ENCODE assay signal across 8 mouse cellular contexts in the genomic region with DNA sequence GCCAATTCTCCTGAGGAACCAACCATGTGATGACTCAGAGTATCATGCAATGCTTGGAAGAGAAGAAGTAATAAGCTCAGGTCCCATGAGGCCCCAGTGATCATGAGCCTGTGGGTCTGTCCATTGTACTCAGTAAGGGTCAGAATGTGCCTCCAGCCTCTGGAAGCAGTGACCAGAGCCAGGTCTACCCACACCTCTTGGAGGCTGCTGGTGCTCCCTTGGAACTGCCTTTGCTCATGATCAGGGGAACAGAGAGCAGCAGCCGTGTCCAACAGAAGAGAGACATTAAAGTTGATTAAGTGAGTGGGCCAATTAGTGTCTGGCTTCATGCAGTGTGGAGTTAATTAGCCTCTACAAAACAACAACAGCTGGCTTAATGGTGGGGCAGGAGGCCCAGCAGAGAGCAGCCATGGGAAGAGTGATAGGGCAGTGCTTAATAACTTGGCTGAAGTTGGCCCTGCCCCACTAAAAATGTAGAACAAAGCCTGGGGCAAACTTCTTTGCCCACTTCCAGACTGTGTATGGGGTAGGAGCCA. TPM values are rescaled to one million over a fixed set of nuclear protein-coding genes. Genes with fewer than 3 reads are reported as not detected.
DNase-seq lines count a peak whose midpoint lies in the region; ATAC-seq lines count a peak whose summit lies in the region.

No protein-coding gene starts in this region.

- 65% methylated on average over 1 of the region's 1 CpGs for WGBS in heart, embryonic 12.5 days
- WGBS in limb, embryonic 12.5 days: 0% methylated on average over 1 of the region's 1 CpGs

- no peaks in the 10 kb centered on the region for H3K9me3 ChIP-seq in heart, embryonic 12.5 days (replicated peaks)
- H3K9me3 ChIP-seq in limb, embryonic 12.5 days: 0 out of 2 replicates have a peak, but pooled peaks cover 3% of the 10 kb centered on the region

- no peak for ATAC-seq in heart, embryonic 12.5 days (ENCODE audit: insufficient number of reproducible peaks, low FRiP score)
- peak; percentile 82 for ATAC-seq in limb, embryonic 12.5 days (ENCODE audit: insufficient number of reproducible peaks, insufficient read depth, low FRiP score, low TSS enrichment, low read depth)
- ATAC-seq in inflammation-experienced regulatory T-cells, adult 6 months: no peak

- no peak overlapping the region for H3K4me2 ChIP-seq in heart, embryonic 12.5 days
- H3K4me2 ChIP-seq in limb, embryonic 12.5 days: no peak overlapping the region

- H3K36me3 ChIP-seq in heart, embryonic 12.5 days: no peaks in the 10 kb centered on the region
- H3K36me3 ChIP-seq in limb, embryonic 12.5 days: no peaks in the 10 kb centered on the region

- no peak overlapping the region for H3K4me3 ChIP-seq in heart, embryonic 12.5 days
- H3K4me3 ChIP-seq in limb, embryonic 12.5 days (replicated peaks): no peak overlapping the region

- no peak overlapping the region for H3K27ac ChIP-seq in heart, embryonic 12.5 days (ENCODE audit: poor library complexity, severe bottlenecking)
- H3K27ac ChIP-seq in limb, embryonic 12.5 days: peak overlapping the region; percentile 45

- peak; percentile 75 for DNase-seq in heart, adult 8-10 months (ENCODE audit: low spot score)
- DNase-seq in MN1 (ENCODE audit: low spot score): peak; percentile 64
- DNase-seq in gastrocnemius, adult 18-20 months (ENCODE audit: low spot score): peak; percentile 78
- no peak for DNase-seq in layer of hippocampus, adult 11-12 months (ENCODE audit: low spot score)
- DNase-seq in right cerebral cortex, postnatal 4 days: no peak

- 0 out of 2 replicates have a peak, but pooled peaks cover 7% of the 10 kb centered on the region for H3K4me1 ChIP-seq in heart, embryonic 12.5 days (replicated peaks)
- H3K4me1 ChIP-seq in limb, embryonic 12.5 days (replicated peaks): peaks cover 36% of the 10 kb centered on the region

- H3K27me3 ChIP-seq in heart, embryonic 12.5 days (replicated peaks): 0 out of 2 replicates have a peak, but pooled peaks cover 3% of the 10 kb centered on the region
- H3K27me3 ChIP-seq in limb, embryonic 12.5 days: no peaks in the 10 kb centered on the region

- H3K9ac ChIP-seq in heart, embryonic 12.5 days: no peak overlapping the region
- no peak overlapping the region for H3K9ac ChIP-seq in limb, embryonic 12.5 days (replicated peaks)

RNA-seq across cellular contexts. Expression of a gene that starts 30.1 kb away (rescaled TPM):
- total RNA-seq in heart, adult 8-10 months (2022): 10 to 100 TPM; 25.6 to 27.7 (median 26.0) TPM
- polyA plus RNA-seq in heart, embryonic 12.5 days (2016; fragmentation: Nextera tagmentation; extraction: Ambion mirVana): 22.3 and 24.9 TPM in 2 replicates
- total RNA-seq in gastrocnemius, adult 18-20 months (2021): 1 to 10 TPM; 4.9 to 5.9 TPM
- polyA plus RNA-seq in limb, embryonic 12.5 days (2016; fragmentation: Nextera tagmentation; extraction: Ambion mirVana): 20.0 and 22.6 TPM in 2 replicates
- polyA plus RNA-seq in inflammation-experienced regulatory T-cells, adult 6 months (2017; shearing (Covaris generic)): under 1 TPM; 0.38 to 0.92 (median 0.42) TPM

Comparison
In these comparisons a context has a peak if more than half of its experiments do, and no peak if none do; other contexts are left out.
1. DNase-seq: peak in heart, adult 8-10 months (single experiment), MN1 (single experiment) and gastrocnemius, adult 18-20 months (single experiment); none in layer of hippocampus, adult 11-12 months (single experiment) and right cerebral cortex, postnatal 4 days (single experiment).
2. RNA of a gene that starts 30.1 kb away (polyA plus RNA-seq): 22.3 to 24.9 TPM in heart, embryonic 12.5 days and 20.0 to 22.6 TPM in limb, embryonic 12.5 days; 0.38 to 0.92 TPM in inflammation-experienced regulatory T-cells, adult 6 months; every median in the first group is over 10 times any median in the second.